Mouse (Mus musculus): Measurements from ENCODE around the gene Rapgef4.
"Not testable (repeated sequence)": the region's sequence is repeated elsewhere in the genome, so short reads cannot be mapped to it uniquely, and the experiment has no call there.

The Rapgef4 gene

DNA sequence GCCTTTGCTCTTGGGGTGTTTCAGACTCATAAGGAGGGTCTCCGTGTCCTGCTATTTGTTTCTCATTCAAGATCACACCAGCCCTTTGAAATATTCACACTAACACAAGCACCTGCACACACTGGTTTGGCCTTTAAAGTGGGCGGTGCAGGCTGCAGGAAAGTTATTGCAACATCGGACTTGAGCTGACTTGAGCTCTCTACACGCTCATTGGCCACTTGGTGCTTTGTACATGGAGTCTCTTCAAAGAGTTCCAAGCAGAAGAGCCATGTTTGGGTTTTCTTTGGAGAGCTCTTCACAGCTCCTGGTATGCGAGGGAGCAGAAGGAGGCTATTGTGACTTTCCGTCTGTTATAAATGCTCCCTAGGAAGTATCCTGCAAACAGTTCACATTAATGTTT lies 139.2 kb downstream of the Rapgef4 start:
- no peak for DNase-seq (ENCODE audit: low spot score)

- DNase-seq (ENCODE audit: low spot score) = no peak
Measured at GRCm38 (mm10) chr2:72122410-72123223, 141.6 kb downstream of the Rapgef4 start.

- DNase-seq (ENCODE audit: low spot score) = no peak
Measured at GRCm38 (mm10) chr2:72123851-72124250, 142.8 kb downstream of the Rapgef4 start.

DNA sequence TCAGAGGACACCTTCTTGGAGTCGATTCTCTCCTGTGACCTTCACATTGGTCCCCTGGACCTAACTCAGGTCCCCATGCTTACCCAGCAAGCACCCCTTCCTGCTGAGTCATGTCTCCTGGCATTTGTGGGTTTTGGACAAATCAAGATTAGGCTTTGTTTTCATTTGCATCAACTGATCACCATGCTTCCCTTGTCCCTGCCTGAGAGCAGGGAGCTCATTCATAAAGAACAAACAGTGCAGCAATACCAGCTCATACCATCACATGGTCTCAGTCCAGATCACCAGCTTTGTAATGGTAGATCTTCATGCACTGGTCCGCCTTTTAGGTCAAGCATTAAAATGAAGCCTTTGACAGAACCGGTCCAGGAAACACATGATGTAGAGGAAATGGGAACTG lies 144.7 kb downstream of the Rapgef4 start:
- no peak for DNase-seq (ENCODE audit: low spot score)

GRCm38 (mm10) chr2:72126411-72126810 lies 145.4 kb downstream of the Rapgef4 start:
- DNase-seq (ENCODE audit: low spot score) = peak; percentile 20

DNA sequence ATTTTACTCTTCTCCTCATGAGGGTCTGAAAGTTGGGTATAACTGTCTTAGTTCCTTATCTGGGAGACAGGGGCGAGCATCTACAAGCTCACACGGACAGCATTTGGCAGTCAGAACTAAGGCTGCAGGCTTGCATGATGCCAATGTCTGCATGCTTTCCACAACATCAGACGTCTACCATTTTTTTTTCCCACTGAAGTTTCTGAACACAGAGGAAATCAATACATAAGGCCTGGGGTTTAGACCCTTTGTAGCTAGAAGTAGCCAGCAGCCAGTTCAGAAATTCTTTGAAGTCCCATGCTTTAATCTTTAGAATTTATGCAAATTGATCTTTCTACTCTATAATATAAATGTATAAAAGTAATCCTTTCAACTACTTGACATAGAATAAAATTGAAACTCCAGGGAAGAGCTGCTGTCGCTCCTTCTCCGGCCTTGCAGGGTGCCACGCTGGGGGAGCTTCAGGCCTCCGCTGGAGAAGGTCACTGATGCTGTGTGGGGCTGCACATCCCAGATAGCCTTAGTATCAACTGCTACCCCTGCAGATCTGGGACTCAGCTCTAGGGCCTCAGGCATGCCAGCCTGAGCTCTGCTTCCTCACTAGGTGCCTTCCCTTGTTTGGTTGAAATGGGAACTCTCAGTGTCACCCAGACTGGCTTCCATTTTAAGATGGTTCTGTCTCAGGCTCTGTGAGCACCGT lies 148.7 kb downstream of the Rapgef4 start:
- no peak for DNase-seq (ENCODE audit: low spot score)

GRCm38 (mm10) chr2:72132222-72132621 lies 151.2 kb downstream of the Rapgef4 start:
- DNase-seq (ENCODE audit: low spot score) = no peak

- DNase-seq (ENCODE audit: low spot score) = no peak
Measured at GRCm38 (mm10) chr2:72136045-72136444, 155.0 kb downstream of the Rapgef4 start.

DNA sequence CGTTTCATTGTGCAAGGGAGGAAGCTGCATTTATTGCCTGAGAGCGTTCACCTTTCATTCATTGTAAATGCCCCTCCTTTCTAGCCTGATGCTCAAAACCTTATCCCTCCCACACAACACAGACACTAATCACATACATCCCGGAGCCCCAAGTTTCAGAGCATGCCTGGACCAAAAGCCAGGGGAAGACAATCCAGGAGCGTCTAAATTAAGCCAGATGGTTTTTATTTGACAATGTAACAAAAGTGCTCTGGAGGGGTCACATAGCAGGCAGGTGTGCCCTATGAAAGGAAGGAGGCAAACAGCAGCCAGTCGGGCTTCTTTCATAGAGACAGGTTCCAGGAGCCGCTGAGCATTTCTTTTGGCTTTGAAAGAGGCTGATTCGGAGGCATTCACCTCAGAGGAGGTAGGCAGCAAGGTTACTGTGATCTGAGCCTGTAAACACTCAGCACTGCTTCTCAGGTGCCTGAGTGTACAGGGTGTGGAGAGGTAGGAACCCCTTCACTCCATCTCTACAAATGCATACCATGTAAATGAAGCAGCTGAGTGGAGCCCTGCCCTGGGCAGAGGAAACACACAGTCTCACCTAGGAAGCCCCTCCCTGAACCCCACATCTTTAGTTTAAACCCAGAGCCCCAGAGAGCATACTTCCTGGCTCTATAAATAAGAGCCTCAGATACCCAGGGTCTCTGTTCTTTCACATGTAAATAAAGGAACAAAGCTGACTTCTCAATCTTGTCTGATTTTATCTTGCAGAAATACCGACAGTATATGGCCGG lies 155.6 kb downstream of the Rapgef4 start:
- DNase-seq (ENCODE audit: low spot score) = no peak

GRCm38 (mm10) chr2:72139863-72140845 lies 159.1 kb downstream of the Rapgef4 start:
- DNase-seq (ENCODE audit: low spot score) = no peak

GRCm38 (mm10) chr2:72141091-72141490 lies 160.1 kb downstream of the Rapgef4 start:
- no peak for DNase-seq (ENCODE audit: low spot score)

DNA sequence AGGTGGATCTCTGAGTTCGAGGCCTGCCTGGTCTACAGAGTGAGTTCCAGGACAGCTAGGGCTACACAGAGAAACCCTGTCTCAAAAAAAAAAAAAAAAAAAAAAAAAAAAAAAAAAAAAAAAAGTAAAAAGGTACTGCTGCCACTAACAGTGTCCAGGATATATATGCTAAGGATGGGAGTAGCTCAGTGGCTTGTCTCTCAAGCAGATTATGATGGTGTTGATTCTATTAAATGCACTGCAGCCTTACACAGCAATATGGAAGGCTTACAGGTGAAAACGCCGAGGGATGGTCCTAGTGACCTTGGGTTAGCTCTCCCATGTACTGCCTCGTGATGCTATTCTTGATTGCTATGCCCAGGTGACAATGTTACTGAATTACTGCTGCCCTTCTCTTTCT lies 160.7 kb downstream of the Rapgef4 start:
- not testable (repeated sequence) for DNase-seq (ENCODE audit: low spot score)

- no peak for DNase-seq (ENCODE audit: low spot score)
Measured at GRCm38 (mm10) chr2:72143413-72143812, 162.4 kb downstream of the Rapgef4 start.

DNA sequence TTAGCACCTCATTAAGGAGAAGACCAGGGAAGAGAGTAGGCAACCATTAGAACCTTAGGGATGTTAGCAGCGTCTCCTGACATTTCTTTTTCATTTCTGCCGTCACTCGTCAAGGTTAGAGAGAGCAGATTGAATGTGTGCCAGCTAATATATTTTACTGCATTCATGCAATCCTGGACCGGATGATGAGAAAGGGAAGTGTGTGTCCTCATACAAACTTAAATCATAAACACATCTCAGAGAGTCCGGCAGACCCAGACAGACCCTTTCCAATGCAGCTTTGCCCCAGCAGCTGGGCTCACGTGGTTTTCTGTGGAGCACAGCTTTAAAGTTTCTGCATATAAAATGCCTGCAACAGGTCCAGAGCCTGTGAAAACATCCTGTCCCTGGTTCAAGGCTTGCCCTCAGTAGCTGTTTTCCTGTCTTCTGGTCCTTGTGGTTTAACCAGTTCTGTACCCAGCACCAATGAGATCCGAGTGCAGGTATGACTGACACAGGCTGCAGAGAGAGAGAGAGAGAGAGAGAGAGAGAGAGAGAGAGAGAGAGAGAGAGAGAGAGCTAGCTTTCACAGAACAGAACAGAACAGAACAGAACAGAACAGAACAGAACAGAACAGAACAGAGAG lies 163.6 kb downstream of the Rapgef4 start:
- DNase-seq (ENCODE audit: low spot score) = no peak

DNA sequence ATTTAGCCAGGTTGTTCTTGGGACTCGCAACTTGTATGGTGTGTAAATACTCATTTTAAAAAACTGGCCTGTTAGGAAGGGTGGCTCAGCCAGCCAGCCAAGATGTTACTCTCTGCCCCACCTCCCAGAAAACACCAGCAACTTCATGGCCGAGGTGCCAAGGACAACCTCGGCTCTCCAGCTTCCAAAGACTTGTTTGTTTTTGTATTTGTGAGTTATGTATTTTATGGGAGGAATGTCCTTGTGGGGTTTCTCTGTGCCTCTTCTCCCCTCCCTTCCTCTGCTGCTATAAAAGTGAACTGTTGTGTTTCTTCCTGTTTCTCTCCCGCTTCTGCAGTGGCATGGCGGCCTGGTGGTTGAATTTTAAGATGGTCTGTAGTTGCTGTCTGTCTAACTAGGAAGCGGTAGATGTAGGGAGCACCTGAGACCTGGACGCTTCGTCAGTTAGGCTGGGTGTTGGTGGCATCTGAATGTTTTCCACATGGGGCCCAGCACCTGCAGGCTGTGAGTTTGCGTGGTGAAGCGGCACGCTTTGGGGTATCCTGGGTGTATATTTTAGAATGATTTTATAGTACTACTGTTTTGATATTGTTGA lies 164.3 kb downstream of the Rapgef4 start:
- DNase-seq (ENCODE audit: low spot score) = peak; percentile 51

DNA sequence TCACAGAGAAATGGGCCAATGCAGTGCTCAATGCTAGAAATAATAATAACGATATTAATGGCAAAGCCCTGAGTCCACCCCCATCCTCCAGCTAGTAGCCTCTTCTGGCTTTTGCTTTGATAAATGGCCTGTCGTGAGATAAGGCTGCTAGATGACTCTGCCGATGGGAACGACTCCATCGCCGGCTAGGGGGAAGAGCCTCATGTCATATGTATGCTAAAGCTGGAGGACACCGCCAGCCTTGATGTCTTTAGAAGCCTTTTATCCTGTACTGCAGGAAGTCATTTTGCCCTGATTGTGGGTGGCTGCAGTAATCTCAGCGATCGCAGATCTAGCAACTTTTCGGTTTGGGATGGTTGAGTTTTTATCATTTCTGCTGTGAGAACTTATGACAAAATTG lies 165.0 kb downstream of the Rapgef4 start:
- DNase-seq (ENCODE audit: low spot score) = no peak

DNA sequence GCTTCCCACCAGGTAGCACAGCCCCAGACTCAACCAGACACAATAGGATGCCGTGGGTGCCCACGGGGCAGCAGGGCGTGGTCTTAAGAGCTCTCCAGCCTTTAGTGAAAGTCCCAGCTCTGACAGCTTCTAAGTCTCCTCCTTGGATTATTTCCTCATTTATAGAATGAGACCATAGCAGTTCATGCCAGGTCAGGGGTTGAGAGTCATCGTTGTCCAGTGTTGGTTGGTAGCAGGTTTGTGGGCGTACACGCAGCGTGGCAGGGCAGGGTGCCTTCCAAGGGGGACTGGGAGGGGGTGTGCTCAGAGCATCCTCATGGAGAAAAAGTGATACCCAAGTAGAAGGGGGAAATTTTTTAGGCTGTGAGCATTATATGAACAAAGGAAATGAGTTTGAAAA lies 166.2 kb downstream of the Rapgef4 start:
- DNase-seq (ENCODE audit: low spot score) = no peak

- DNase-seq (ENCODE audit: low spot score) = no peak
Measured at GRCm38 (mm10) chr2:72147695-72148094, 166.7 kb downstream of the Rapgef4 start.

DNA sequence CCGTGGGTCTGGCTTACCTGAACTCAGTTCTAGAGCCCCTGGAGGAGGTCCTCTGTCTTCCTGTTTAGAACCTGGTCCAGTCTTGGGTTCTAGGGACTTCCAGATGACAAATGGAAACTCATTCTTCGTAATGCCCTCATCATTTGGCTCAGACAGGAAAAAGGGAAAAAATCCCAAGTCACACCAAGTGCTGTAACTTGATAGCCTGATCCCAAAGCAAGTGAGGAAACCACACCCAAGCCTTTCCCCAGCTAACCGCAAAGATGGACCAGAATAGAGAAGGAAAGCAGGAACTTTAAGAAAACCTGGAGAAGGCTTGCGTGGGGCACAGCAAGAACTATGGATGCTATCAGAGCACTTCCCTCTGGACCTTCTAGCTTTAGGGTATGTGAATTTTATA lies 167.6 kb downstream of the Rapgef4 start:
- DNase-seq (ENCODE audit: low spot score) = no peak

GRCm38 (mm10) chr2:72149059-72149458 lies 168.0 kb downstream of the Rapgef4 start:
- peak; percentile 34 for DNase-seq (ENCODE audit: low spot score)
